Mouse (Mus musculus) limb, embryonic 10.5 days (tissue): ENCODE results near the gene Dnase2a. TPM values are rescaled to one million over a fixed set of nuclear protein-coding genes. Genes with fewer than 3 reads are reported as not detected.

Experiments
- DNase-seq: peaks from one replicate; pipeline ENCODE4 v3.0.0-alpha.2; 2017; ENCODE audit warnings: low spot score
- H3K27ac ChIP-seq: fragments of 300-500 bp; sonication (generic); 2 replicates; pipeline ENCODE4 v1.5.1; 2016; ENCODE audit warnings: mild to moderate bottlenecking
- H3K27me3 ChIP-seq: fragments of 300-500 bp; sonication (generic); 2 replicates; pipeline ENCODE4 v1.6.1; 2016; ENCODE audit warnings: low read depth, mild to moderate bottlenecking; ENCODE audit not compliant: poor library complexity, severe bottlenecking
- H3K36me3 ChIP-seq: fragments of 300-500 bp; sonication (generic); 2 replicates; pipeline ENCODE4 v1.6.1; 2016; ENCODE audit warnings: mild to moderate bottlenecking, moderate library complexity
- H3K4me1 ChIP-seq: fragments of 300-500 bp; sonication (generic); 2 replicates; pipeline ENCODE4 v1.6.1; 2016
- H3K4me3 ChIP-seq: fragments of 300-500 bp; sonication (generic); 2 replicates; pipeline ENCODE4 v1.5.1; 2016; ENCODE audit warnings: mild to moderate bottlenecking, moderate library complexity
- H3K9me3 ChIP-seq: fragments of 300-500 bp; sonication (generic); replicated peaks from 2 replicates; pipeline ENCODE4 v1.6.1; 2016; ENCODE audit warnings: mild to moderate bottlenecking
- WGBS: fragments of 180-500 bp; shearing (Covaris S2); methylation state at CpG from one replicate; pipeline ENCODE4 v1.1.7; 2016; 5-methylcytosine and 5-hydroxymethylcytosine counted together
- microRNA-seq: library from miRNA; unstranded; fragments of <30 nt; microRNA quantifications from one replicate; pipeline ENCODE4, GENCODE M21; 2017
- polyA plus RNA-seq: library from polyadenylated mRNA; unstranded; fragments of >200 nt; fragmentation: Nextera tagmentation; extraction: Ambion mirVana; gene quantifications from 2 replicates; pipeline ENCODE4 v1.2.1, GENCODE M21; 2016

The Dnase2a gene
- polyA plus RNA-seq, 1 experiment from 2014 or later: 8.2 TPM

- Histone ChIP-seq H3K9me3 (no peaks in the 10 kb centered on the region), H3K4me1 (peaks cover 46% of the 10 kb centered on the region), H3K4me3 (peak overlapping the region; percentile 69), H3K27ac (peak overlapping the region; percentile 97), H3K36me3 (peaks cover 49% of the 10 kb centered on the region), H3K27me3 (no peaks in the 10 kb centered on the region)
- 16% methylated on average over 21 of the region's 21 CpGs for WGBS
- peak; percentile 63 for DNase-seq
Measured at GRCm38 (mm10) chr8:84970135-84970790, 61.9 kb downstream of the Dnase2a start.

GRCm38 (mm10) chr8:84970913-84971312, 62.6 kb downstream of the Dnase2a start:
- Histone ChIP-seq H3K27ac (peak overlapping the region; percentile 97), H3K9me3 (no peaks in the 10 kb centered on the region), H3K4me3 (peak overlapping the region; percentile 69), H3K4me1 (peaks cover 50% of the 10 kb centered on the region), H3K36me3 (peaks cover 49% of the 10 kb centered on the region), H3K27me3 (no peaks in the 10 kb centered on the region)
- whole genome bisulfite sequencing: 76% methylated on average over 5 of the region's 5 CpGs
- DNase-seq: no peak

Small RNA genes within 50 kb of the gene (microRNA-seq; reads per million reads assigned to microRNA genes)
- gene Gm24197 (not detected), gene Mir7069 (4.1 reads per million, percentile 6 among the genes with 10 or more reads in this experiment)

Other genes with a start within 250 kb of the Dnase2a start
- 199 and 229 TPM in 2 replicates for gene Ier2, start 245.7 kb upstream of the Dnase2a start, polyA plus RNA-seq
- gene Trmt1, start 222.3 kb upstream of the Dnase2a start, polyA plus RNA-seq: 71.7 and 79.3 TPM in 2 replicates
- gene Nacc1, start 220.7 kb upstream of the Dnase2a start, polyA plus RNA-seq: 31.7 and 32.0 TPM in 2 replicates
- 4.6 and 4.7 TPM in 2 replicates for gene Lyl1, start 207.1 kb upstream of the Dnase2a start, polyA plus RNA-seq
- 3.7 and 8.1 TPM in 2 replicates for gene G430095P16Rik, start 185.6 kb upstream of the Dnase2a start, polyA plus RNA-seq
- gene Nfix, start 108.2 kb upstream of the Dnase2a start, polyA plus RNA-seq: 0.24 and 2.1 TPM in 2 replicates
- 1.9 and 2.7 TPM in 2 replicates for gene Dand5, start 85.7 kb upstream of the Dnase2a start, polyA plus RNA-seq
- gene Gadd45gip1, start 77.0 kb upstream of the Dnase2a start, polyA plus RNA-seq: 51.7 and 54.4 TPM in 2 replicates
- gene Rad23a, start 67.9 kb upstream of the Dnase2a start, polyA plus RNA-seq: 119 and 122 TPM in 2 replicates
- gene Calr, start 61.6 kb upstream of the Dnase2a start, polyA plus RNA-seq: 820 and 843 TPM in 2 replicates
- 149 and 156 TPM in 2 replicates for gene Farsa, start 51.6 kb upstream of the Dnase2a start, polyA plus RNA-seq
- 92.8 and 99.5 TPM in 2 replicates for gene Syce2, start 36.4 kb upstream of the Dnase2a start, polyA plus RNA-seq
- 44.5 and 54.2 TPM in 2 replicates for gene Gcdh, start 14.6 kb upstream of the Dnase2a start, polyA plus RNA-seq
- 14.0 and 18.7 TPM in 2 replicates for gene Klf1, start 6.6 kb upstream of the Dnase2a start, polyA plus RNA-seq
- gene Mast1, start 28.8 kb downstream of the Dnase2a start, polyA plus RNA-seq: 0.09 and 0.16 TPM in 2 replicates
- gene Rtbdn, start 38.4 kb downstream of the Dnase2a start, polyA plus RNA-seq: 0.44 and 0.58 TPM in 2 replicates
- gene Gm49661, start 60.9 kb downstream of the Dnase2a start, polyA plus RNA-seq: not detected in 2 replicates
- 1,175 and 1,260 TPM in 2 replicates for gene Prdx2, start 61.0 kb downstream of the Dnase2a start, polyA plus RNA-seq
- gene Rnaseh2a, start 61.2 kb downstream of the Dnase2a start, polyA plus RNA-seq: 156 and 168 TPM in 2 replicates
- gene Junb, start 70.2 kb downstream of the Dnase2a start, polyA plus RNA-seq: 9.9 and 14.4 TPM in 2 replicates
- 16.0 and 19.1 TPM in 2 replicates for gene Hook2, start 82.0 kb downstream of the Dnase2a start, polyA plus RNA-seq
- gene Best2, start 106.0 kb downstream of the Dnase2a start, polyA plus RNA-seq: not detected in 2 replicates
- gene Asna1, start 116.7 kb downstream of the Dnase2a start, polyA plus RNA-seq: 161 and 163 TPM in 2 replicates
- gene Trir, start 118.3 kb downstream of the Dnase2a start, polyA plus RNA-seq: 138 and 157 TPM in 2 replicates
- 28.1 and 28.4 TPM in 2 replicates for gene Tnpo2, start 128.4 kb downstream of the Dnase2a start, polyA plus RNA-seq
- 19.9 and 23.1 TPM in 2 replicates for gene Fbxw9, start 151.5 kb downstream of the Dnase2a start, polyA plus RNA-seq
- 0.79 TPM in 1 of 2 replicates, not detected in the other for gene Gm5741, start 159.4 kb downstream of the Dnase2a start, polyA plus RNA-seq
- 70.2 and 79.0 TPM in 2 replicates for gene Dhps, start 163.2 kb downstream of the Dnase2a start, polyA plus RNA-seq
- 109 and 116 TPM in 2 replicates for gene Wdr83os, start 172.2 kb downstream of the Dnase2a start, polyA plus RNA-seq
- 62.5 and 66.4 TPM in 2 replicates for gene Wdr83, start 172.7 kb downstream of the Dnase2a start, polyA plus RNA-seq
- 22.4 and 25.2 TPM in 2 replicates for gene Man2b1, start 174.7 kb downstream of the Dnase2a start, polyA plus RNA-seq
- 1.1 and 1.9 TPM in 2 replicates for gene Zfp791, start 214.5 kb downstream of the Dnase2a start, polyA plus RNA-seq
- gene Cks1brt, start 243.4 kb downstream of the Dnase2a start, polyA plus RNA-seq: not detected in 2 replicates